Mouse (Mus musculus): ENCODE results near the gene Ak1. TPM values are rescaled to one million over a fixed set of nuclear protein-coding genes. Genes with fewer than 3 reads are reported as not detected.

Ak1 gene
- polyA plus RNA-seq, 1 experiment from 2014 or later = 17.8 TPM

DNA sequence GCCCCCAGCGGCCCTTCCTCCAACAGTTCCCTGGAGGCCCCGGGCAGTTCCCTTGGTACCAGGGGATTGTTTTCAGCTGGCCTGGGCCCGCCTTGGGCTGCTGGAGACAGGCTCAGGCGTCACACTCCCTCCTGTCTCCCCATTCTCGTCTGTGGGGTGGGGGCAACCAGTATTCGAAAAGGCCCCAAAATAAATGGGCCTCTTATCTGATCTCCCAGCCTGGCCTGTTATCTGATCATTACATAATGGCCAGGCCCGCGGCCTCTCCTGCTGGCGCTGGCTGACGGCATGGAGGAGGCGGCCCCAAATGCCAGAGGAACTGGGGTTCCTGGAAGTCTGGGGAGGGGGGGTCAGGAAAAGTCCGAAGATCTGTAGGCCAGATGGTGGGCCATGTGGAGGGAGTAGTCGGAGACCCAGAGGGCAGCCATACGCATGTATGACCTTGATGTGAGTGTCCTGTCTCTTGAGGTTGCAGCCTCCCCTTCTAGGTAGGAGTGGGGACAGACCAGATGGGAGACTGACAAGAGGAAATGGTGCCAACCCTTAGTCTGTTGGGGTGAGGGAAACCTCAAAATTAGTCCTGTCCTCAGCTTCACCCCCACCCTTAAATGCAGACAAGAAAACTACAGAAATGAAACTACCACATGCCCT is 33.3 kb downstream of the Ak1 start:
- DNase-seq (ENCODE audit: extremely low spot score, low spot score) = no peak
- H3K4me3 ChIP-seq = no peak overlapping the region
- H3K27ac ChIP-seq = peak overlapping the region; percentile 76
- no peaks in the 10 kb centered on the region for H3K27me3 ChIP-seq (ENCODE audit: poor library complexity, severe bottlenecking)
- WGBS = 85% methylated on average over 14 of the region's 14 CpGs
- peaks cover 32% of the 10 kb centered on the region for H3K4me1 ChIP-seq
- no peaks in the 10 kb centered on the region for H3K36me3 ChIP-seq (replicated peaks)
- no peaks in the 10 kb centered on the region for H3K9me3 ChIP-seq

GRCm38 (mm10) chr2:32655394-32655744 is 33.8 kb downstream of the Ak1 start:
- H3K9me3 ChIP-seq = no peaks in the 10 kb centered on the region
- H3K4me1 ChIP-seq = peaks cover 32% of the 10 kb centered on the region
- H3K36me3 ChIP-seq (replicated peaks) = no peaks in the 10 kb centered on the region
- DNase-seq (ENCODE audit: extremely low spot score, low spot score) = no peak
- no peak overlapping the region for H3K4me3 ChIP-seq
- 88% methylated on average over 3 of the region's 3 CpGs for WGBS
- H3K27ac ChIP-seq = peak overlapping the region; percentile 76
- H3K27me3 ChIP-seq (ENCODE audit: poor library complexity, severe bottlenecking) = no peaks in the 10 kb centered on the region

DNA sequence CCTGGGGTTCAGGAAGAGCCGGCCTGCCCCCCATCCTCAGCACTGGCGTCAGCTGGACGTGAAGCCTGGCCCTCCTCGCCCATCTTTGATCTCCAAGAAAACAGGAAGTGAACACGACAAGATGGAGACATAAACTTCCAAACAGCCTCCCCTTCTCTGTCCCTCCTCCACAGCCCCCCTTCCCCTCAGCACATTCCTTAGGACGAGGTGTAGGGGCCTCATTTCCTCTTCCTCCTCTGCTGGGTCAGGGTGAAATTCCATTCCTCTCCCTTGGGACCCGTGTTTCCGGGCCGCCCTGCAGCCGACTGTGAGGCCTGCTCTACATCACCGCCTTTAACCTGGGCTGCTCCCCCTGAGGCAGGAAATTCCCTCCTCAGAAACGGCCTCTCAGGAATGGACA is 34.3 kb downstream of the Ak1 start:
- H3K4me1 ChIP-seq = peaks cover 32% of the 10 kb centered on the region
- DNase-seq (ENCODE audit: extremely low spot score, low spot score) = no peak
- no peak overlapping the region for H3K4me3 ChIP-seq
- no peaks in the 10 kb centered on the region for H3K36me3 ChIP-seq (replicated peaks)
- WGBS = 61% methylated on average over 12 of the region's 12 CpGs
- H3K9me3 ChIP-seq = no peaks in the 10 kb centered on the region
- H3K27me3 ChIP-seq (ENCODE audit: poor library complexity, severe bottlenecking) = no peaks in the 10 kb centered on the region
- H3K27ac ChIP-seq = peak overlapping the region; percentile 76

- H3K4me1 ChIP-seq = peaks cover 37% of the 10 kb centered on the region
- no peak overlapping the region for H3K4me3 ChIP-seq
- no peaks in the 10 kb centered on the region for H3K36me3 ChIP-seq (replicated peaks)
- H3K27me3 ChIP-seq (ENCODE audit: poor library complexity, severe bottlenecking) = no peaks in the 10 kb centered on the region
- no peak overlapping the region for H3K27ac ChIP-seq
- no peak for DNase-seq (ENCODE audit: extremely low spot score, low spot score)
- 86% methylated on average over 2 of the region's 2 CpGs for WGBS
- H3K9me3 ChIP-seq = no peaks in the 10 kb centered on the region
Measured at GRCm38 (mm10) chr2:32658873-32659272, 37.3 kb downstream of the Ak1 start.

DNA sequence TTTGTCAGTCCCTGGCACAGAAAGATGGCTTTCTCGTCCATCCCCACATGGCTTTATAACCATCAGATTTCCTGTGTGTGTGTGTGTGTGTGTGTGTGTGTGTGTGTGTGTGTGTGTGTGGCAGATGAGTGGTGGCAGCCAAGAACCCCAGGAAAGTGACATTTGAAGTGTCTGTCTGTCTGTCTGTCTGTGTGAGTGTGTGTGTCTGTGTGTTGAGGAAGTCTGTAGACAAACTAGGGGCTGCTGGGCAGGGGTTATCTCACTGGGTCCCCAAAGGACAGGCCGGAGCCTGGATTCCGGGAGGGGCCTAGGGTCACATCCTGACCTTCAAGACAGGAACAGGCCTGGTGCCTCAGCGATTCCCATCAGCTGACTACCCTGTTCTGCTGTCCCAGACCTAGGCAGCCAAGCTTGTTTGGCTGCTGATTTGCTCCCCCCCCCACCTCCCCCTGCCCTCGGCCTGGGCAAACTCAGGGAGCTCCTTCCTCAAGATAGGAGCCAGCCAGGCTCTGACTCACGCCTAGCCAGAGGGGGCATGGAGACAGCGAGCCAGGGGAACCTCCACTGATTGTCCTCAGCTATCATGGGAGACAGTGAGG is 40.0 kb downstream of the Ak1 start:
- DNase-seq (ENCODE audit: extremely low spot score, low spot score) = no peak
- Histone ChIP-seq H3K4me3 (no peak overlapping the region), H3K4me1 (peaks cover 17% of the 10 kb centered on the region), H3K9me3 (no peaks in the 10 kb centered on the region), H3K27me3 (ENCODE audit: poor library complexity, severe bottlenecking) (no peaks in the 10 kb centered on the region), H3K36me3 (replicated peaks) (no peaks in the 10 kb centered on the region), H3K27ac (peak overlapping the region; percentile 68)
- 66% methylated on average over 7 of the region's 7 CpGs for WGBS

DNA sequence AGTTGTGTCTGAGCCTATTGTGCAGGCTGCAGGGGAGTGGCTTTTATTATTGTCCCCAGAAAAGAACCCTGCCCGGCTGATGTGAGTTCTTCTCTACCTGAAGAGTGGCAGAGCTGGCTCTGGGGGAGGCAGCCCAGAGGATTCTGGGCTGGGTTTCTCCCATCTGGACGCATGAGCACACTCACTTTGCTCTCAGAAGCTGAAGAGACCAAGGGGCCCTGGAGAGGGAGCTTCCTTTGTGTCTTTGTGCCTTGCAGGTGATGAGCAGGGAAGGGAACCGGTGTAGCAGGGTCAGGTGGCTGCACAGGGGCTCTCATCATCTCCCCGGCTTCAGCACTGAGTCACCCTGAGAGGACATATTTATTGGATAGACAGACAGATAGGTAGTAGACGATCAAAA is 40.7 kb downstream of the Ak1 start:
- H3K36me3 ChIP-seq (replicated peaks) = no peaks in the 10 kb centered on the region
- no peak overlapping the region for H3K4me3 ChIP-seq
- H3K27me3 ChIP-seq (ENCODE audit: poor library complexity, severe bottlenecking) = no peaks in the 10 kb centered on the region
- 66% methylated on average over 5 of the region's 5 CpGs for WGBS
- no peaks in the 10 kb centered on the region for H3K9me3 ChIP-seq
- H3K27ac ChIP-seq = peak overlapping the region; percentile 68
- no peak for DNase-seq (ENCODE audit: extremely low spot score, low spot score)
- peaks cover 17% of the 10 kb centered on the region for H3K4me1 ChIP-seq

DNA sequence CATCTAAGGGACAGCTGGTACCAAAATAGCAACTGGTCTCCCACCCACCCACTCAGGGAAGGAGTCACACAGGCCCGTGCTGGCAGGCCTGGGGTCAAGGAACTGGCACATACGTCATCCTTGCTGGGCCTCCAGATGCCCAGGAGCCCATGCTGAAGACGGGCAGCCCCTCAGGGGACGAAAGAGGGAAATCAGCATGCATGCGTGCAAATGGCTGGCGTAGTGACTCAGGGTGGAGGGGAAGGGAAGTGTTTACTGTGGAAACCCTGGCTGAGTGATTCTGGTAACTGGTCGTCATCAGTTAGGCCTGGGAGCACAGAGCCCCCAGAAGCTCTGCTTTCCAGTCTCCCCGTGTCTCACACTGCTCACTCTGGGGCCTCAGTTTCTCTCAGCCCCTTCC is 43.8 kb downstream of the Ak1 start:
- Histone ChIP-seq H3K36me3 (replicated peaks) (no peaks in the 10 kb centered on the region), H3K27me3 (ENCODE audit: poor library complexity, severe bottlenecking) (no peaks in the 10 kb centered on the region), H3K27ac (peak overlapping the region; percentile 58), H3K4me3 (no peak overlapping the region), H3K4me1 (peaks cover 23% of the 10 kb centered on the region), H3K9me3 (no peaks in the 10 kb centered on the region)
- DNase-seq (ENCODE audit: extremely low spot score, low spot score) = no peak
- WGBS = 89% methylated on average over 8 of the region's 8 CpGs

- peak overlapping the region; percentile 58 for H3K27ac ChIP-seq
- DNase-seq (ENCODE audit: extremely low spot score, low spot score) = no peak
- WGBS = 92% methylated on average over 6 of the region's 6 CpGs
- peaks cover 23% of the 10 kb centered on the region for H3K4me1 ChIP-seq
- no peaks in the 10 kb centered on the region for H3K36me3 ChIP-seq (replicated peaks)
- H3K27me3 ChIP-seq (ENCODE audit: poor library complexity, severe bottlenecking) = no peaks in the 10 kb centered on the region
- no peak overlapping the region for H3K4me3 ChIP-seq
- H3K9me3 ChIP-seq = no peaks in the 10 kb centered on the region
Measured at GRCm38 (mm10) chr2:32665853-32666252, 44.3 kb downstream of the Ak1 start.

DNA sequence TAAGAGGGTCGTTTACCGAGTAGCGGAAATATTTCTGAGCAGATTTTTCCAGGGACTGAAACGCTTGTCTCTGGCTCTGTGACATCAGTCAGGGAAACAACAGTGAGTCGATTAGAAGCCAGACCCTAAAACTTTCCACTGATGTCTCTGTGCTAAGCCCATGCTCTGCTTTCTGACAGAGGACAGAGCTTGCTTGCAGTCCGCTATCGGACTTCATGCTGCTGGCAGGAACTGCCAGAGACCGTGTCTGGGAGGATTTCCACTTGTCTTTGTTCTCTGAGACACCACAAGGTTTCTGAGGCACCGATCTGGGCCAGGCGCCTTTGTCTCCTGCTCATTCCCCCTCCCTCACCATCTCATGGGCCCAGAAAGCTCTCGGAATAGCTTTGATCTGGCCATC is 46.2 kb downstream of the Ak1 start:
- no peak overlapping the region for H3K4me3 ChIP-seq
- DNase-seq (ENCODE audit: extremely low spot score, low spot score) = no peak
- H3K9me3 ChIP-seq = no peaks in the 10 kb centered on the region
- H3K4me1 ChIP-seq = peaks cover 10% of the 10 kb centered on the region
- H3K27ac ChIP-seq = peak overlapping the region; percentile 65
- no peaks in the 10 kb centered on the region for H3K36me3 ChIP-seq (replicated peaks)
- no peaks in the 10 kb centered on the region for H3K27me3 ChIP-seq (ENCODE audit: poor library complexity, severe bottlenecking)
- WGBS = 50% methylated on average over 11 of the region's 11 CpGs

GRCm38 (mm10) chr2:32668176-32668575 is 46.6 kb downstream of the Ak1 start:
- H3K27ac ChIP-seq = peak overlapping the region; percentile 65

DNA sequence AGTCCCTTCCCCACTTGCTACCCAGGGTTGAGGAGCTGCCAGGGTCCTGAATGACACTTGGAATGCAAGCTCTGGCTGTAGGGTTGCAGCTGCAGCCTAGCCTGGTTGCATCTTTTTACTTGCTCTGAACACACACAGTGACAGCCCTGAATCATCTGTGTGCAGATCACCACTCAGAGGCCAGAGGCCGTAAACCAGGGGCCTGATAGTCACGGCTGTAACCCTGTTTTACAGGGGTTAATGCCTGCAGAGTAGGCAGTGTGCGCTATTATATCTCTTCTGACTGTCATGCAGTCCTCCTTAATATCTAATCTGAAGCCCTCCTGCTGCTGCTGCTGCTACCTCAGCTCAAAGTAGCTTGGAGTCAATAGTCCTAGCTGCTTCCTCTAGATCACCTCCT is 48.3 kb downstream of the Ak1 start:
- Histone ChIP-seq H3K4me1 (peaks cover 13% of the 10 kb centered on the region), H3K27ac (no peak overlapping the region), H3K27me3 (ENCODE audit: poor library complexity, severe bottlenecking) (no peaks in the 10 kb centered on the region), H3K4me3 (no peak overlapping the region), H3K9me3 (no peaks in the 10 kb centered on the region), H3K36me3 (replicated peaks) (no peaks in the 10 kb centered on the region; the same call in 1 of the 2 replicates)
- no peak for DNase-seq (ENCODE audit: extremely low spot score, low spot score)
- WGBS = 85% methylated on average over 3 of the region's 3 CpGs

More at GRCm38 (mm10) chr2:32668176-32668575, 46.6 kb downstream of the Ak1 start:
- Histone ChIP-seq H3K9me3 (no peaks in the 10 kb centered on the region), H3K4me3 (no peak overlapping the region), H3K4me1 (peaks cover 11% of the 10 kb centered on the region), H3K36me3 (replicated peaks) (no peaks in the 10 kb centered on the region), H3K27me3 (ENCODE audit: poor library complexity, severe bottlenecking) (no peaks in the 10 kb centered on the region)
- 84% methylated on average over 7 of the region's 7 CpGs for WGBS
- no peak for DNase-seq (ENCODE audit: extremely low spot score, low spot score)

- DNase-seq (ENCODE audit: extremely low spot score, low spot score) = no peak
- WGBS = 92% methylated on average over 9 of the region's 9 CpGs
- H3K4me1 ChIP-seq = peaks cover 11% of the 10 kb centered on the region
- no peaks in the 10 kb centered on the region for H3K9me3 ChIP-seq
- H3K27me3 ChIP-seq (ENCODE audit: poor library complexity, severe bottlenecking) = no peaks in the 10 kb centered on the region
- no peak overlapping the region for H3K4me3 ChIP-seq
- no peak overlapping the region for H3K27ac ChIP-seq
- H3K36me3 ChIP-seq (replicated peaks) = no peaks in the 10 kb centered on the region; the same call in 1 of the 2 replicates
Measured at GRCm38 (mm10) chr2:32671147-32671546, 49.6 kb downstream of the Ak1 start.

GRCm38 (mm10) chr2:32671907-32672595 is 50.5 kb downstream of the Ak1 start:
- WGBS = 75% methylated on average over 9 of the region's 9 CpGs

More at GRCm38 (mm10) chr2:32671907-32672595, 50.5 kb downstream of the Ak1 start:
- Histone ChIP-seq H3K4me1 (peaks cover 10% of the 10 kb centered on the region), H3K4me3 (no peak overlapping the region), H3K27me3 (ENCODE audit: poor library complexity, severe bottlenecking) (no peaks in the 10 kb centered on the region), H3K27ac (no peak overlapping the region), H3K36me3 (replicated peaks) (no peaks in the 10 kb centered on the region; the same call in 1 of the 2 replicates), H3K9me3 (no peaks in the 10 kb centered on the region)
- no peak for DNase-seq (ENCODE audit: extremely low spot score, low spot score)
